Mouse (Mus musculus): ENCODE measurements around the gene Ubl3. TPM values are rescaled to one million over a fixed set of nuclear protein-coding genes. Genes with fewer than 3 reads are reported as not detected.

The Ubl3 gene
- polyA plus RNA-seq, 1 experiment, result 202 TPM

GRCm38 (mm10) chr5:148572676-148573075 lies 20.1 kb upstream of the Ubl3 start:
- no peak for DNase-seq
- H3K27me3 ChIP-seq (ENCODE audit: control insufficient read depth, insufficient read depth, low read length), result no peaks in the 10 kb centered on the region
- no peak overlapping the region for H3K4me3 ChIP-seq (replicated peaks; ENCODE audit: insufficient read depth, low read depth, low read length)
- no peak overlapping the region for H3K27ac ChIP-seq (ENCODE audit: insufficient read depth, low read length)
- H3K4me1 ChIP-seq (ENCODE audit: control insufficient read depth, insufficient read depth, low read length), result no peaks in the 10 kb centered on the region
- no peak for TF ChIP-seq POLR2A (IDR thresholded peaks at IDR 0.05; ENCODE audit: borderline replicate concordance, insufficient read depth, low read length)
- TF ChIP-seq CTCF (IDR thresholded peaks at IDR 0.05; ENCODE audit: borderline replicate concordance, insufficient read depth, low read depth, low read length), result no peak
- WGBS, result 66% methylated on average over 5 of the region's 5 CpGs

DNA sequence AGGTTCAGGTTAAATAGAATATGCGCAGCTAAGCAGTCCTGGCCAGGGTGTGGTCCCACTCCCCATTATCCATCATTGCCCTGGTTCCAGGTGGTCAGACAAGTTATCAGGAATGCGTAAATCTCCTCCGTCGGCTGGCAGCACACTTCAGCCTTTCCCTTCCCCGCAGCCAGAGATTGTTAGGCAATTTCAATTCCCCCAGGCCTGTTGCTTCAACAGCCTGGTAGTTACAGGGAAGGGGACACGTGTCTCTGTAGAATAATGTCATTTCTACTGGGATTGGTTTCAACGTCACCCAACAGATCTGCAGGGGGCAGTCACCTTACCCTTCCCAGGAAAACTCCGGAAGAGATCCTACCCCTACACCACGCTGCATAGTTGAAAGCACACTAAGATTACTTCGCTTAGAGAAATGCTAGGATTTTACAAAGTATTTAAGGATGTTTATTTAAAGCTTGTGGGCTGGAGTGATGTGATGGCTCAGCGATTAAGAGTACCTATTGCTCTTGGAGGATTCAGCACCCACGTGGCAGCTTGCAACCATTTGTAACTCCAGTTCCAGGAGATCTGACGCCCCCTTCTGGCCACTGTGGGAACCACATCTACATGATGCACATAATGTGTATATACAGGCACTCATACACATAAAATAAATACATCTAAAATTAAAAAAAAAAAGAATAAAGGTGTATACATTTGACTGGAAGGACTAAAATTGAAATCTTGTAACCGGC lies 18.1 kb upstream of the Ubl3 start:
- Histone ChIP-seq H3K27me3 (ENCODE audit: control insufficient read depth, insufficient read depth, low read length) (no peaks in the 10 kb centered on the region), H3K4me1 (ENCODE audit: control insufficient read depth, insufficient read depth, low read length) (no peaks in the 10 kb centered on the region), H3K27ac (ENCODE audit: insufficient read depth, low read length) (no peak overlapping the region), H3K4me3 (replicated peaks; ENCODE audit: insufficient read depth, low read depth, low read length) (no peak overlapping the region)
- TF ChIP-seq POLR2A (IDR thresholded peaks at IDR 0.05; ENCODE audit: borderline replicate concordance, insufficient read depth, low read length) (no peak), CTCF (IDR thresholded peaks at IDR 0.05; ENCODE audit: borderline replicate concordance, insufficient read depth, low read depth, low read length) (no peak)
- no peak for DNase-seq
- 89% methylated on average over 14 of the region's 14 CpGs for WGBS

GRCm38 (mm10) chr5:148569444-148569843 lies 16.9 kb upstream of the Ubl3 start:
- H3K27me3 ChIP-seq (ENCODE audit: control insufficient read depth, insufficient read depth, low read length), result no peaks in the 10 kb centered on the region
- TF ChIP-seq CTCF (IDR thresholded peaks at IDR 0.05; ENCODE audit: borderline replicate concordance, insufficient read depth, low read depth, low read length) (no peak), POLR2A (IDR thresholded peaks at IDR 0.05; ENCODE audit: borderline replicate concordance, insufficient read depth, low read length) (no peak)
- WGBS, result 63% methylated on average over 13 of the region's 13 CpGs
- no peak overlapping the region for H3K27ac ChIP-seq (ENCODE audit: insufficient read depth, low read length)
- DNase-seq, result no peak
- H3K4me1 ChIP-seq (ENCODE audit: control insufficient read depth, insufficient read depth, low read length), result no peaks in the 10 kb centered on the region
- H3K4me3 ChIP-seq (replicated peaks; ENCODE audit: insufficient read depth, low read depth, low read length), result no peak overlapping the region

DNA sequence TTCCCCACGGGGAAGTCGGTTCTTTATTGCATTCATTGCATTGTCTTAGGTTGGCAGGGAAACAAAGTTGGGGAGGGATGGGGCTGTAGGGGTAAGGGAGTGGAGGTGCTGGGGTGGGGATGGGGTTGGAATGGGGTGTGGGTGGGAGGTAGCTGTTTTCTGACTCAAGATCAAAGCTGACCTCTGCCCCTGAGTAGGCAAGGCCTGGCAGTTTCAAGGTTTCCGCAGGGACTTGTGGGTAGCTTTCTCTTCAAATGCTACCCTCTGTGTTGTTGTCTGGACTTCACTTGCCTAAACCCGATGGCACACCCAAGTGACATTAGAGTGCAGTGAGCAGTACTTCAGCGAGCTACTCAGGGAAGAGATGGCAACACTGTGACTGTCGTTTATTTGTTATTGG lies 13.0 kb upstream of the Ubl3 start:
- Histone ChIP-seq H3K27ac (ENCODE audit: insufficient read depth, low read length) (no peak overlapping the region), H3K4me1 (ENCODE audit: control insufficient read depth, insufficient read depth, low read length) (no peaks in the 10 kb centered on the region), H3K27me3 (ENCODE audit: control insufficient read depth, insufficient read depth, low read length) (no peaks in the 10 kb centered on the region), H3K4me3 (replicated peaks; ENCODE audit: insufficient read depth, low read depth, low read length) (no peak overlapping the region)
- 49% methylated on average over 6 of the region's 6 CpGs for WGBS
- no peak for DNase-seq
- TF ChIP-seq POLR2A (IDR thresholded peaks at IDR 0.05; ENCODE audit: borderline replicate concordance, insufficient read depth, low read length) (no peak), CTCF (IDR thresholded peaks at IDR 0.05; ENCODE audit: borderline replicate concordance, insufficient read depth, low read depth, low read length) (no peak)

GRCm38 (mm10) chr5:148564073-148564472 lies 11.5 kb upstream of the Ubl3 start:
- Histone ChIP-seq H3K27me3 (ENCODE audit: control insufficient read depth, insufficient read depth, low read length) (no peaks in the 10 kb centered on the region), H3K4me3 (replicated peaks; ENCODE audit: insufficient read depth, low read depth, low read length) (no peak overlapping the region), H3K27ac (ENCODE audit: insufficient read depth, low read length) (no peak overlapping the region), H3K4me1 (ENCODE audit: control insufficient read depth, insufficient read depth, low read length) (no peaks in the 10 kb centered on the region)
- TF ChIP-seq POLR2A (IDR thresholded peaks at IDR 0.05; ENCODE audit: borderline replicate concordance, insufficient read depth, low read length), result no peak
- no peak for TF ChIP-seq CTCF (IDR thresholded peaks at IDR 0.05; ENCODE audit: borderline replicate concordance, insufficient read depth, low read depth, low read length)
- 85% methylated on average over 3 of the region's 3 CpGs for WGBS
- DNase-seq, result no peak

DNA sequence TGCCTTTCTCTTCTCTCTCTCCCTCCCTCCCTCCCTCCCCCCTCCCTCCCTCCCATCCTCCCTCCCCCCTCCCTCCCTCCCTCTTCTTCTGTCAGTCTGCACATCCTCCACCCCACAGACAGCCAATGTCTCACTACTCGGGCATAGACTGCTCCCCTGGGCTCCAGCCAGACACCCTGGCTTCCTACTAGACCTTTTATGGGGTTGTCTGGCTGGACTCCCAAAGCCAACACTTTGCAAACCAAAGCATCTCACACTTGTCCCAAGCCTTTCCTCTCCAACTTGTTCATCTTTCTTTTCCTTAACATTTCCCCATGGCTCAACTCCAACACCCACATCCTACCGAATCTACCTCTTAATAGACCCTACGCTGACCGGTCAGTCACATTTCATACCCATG lies 10.7 kb upstream of the Ubl3 start:
- no peaks in the 10 kb centered on the region for H3K4me1 ChIP-seq (ENCODE audit: control insufficient read depth, insufficient read depth, low read length)
- no peak for DNase-seq
- no peak overlapping the region for H3K27ac ChIP-seq (ENCODE audit: insufficient read depth, low read length)
- no peaks in the 10 kb centered on the region for H3K27me3 ChIP-seq (ENCODE audit: control insufficient read depth, insufficient read depth, low read length)
- WGBS, result 64% methylated on average over 4 of the region's 4 CpGs
- no peak overlapping the region for H3K4me3 ChIP-seq (replicated peaks; ENCODE audit: insufficient read depth, low read depth, low read length)
- TF ChIP-seq CTCF (IDR thresholded peaks at IDR 0.05; ENCODE audit: borderline replicate concordance, insufficient read depth, low read depth, low read length), result no peak
- TF ChIP-seq POLR2A (IDR thresholded peaks at IDR 0.05; ENCODE audit: borderline replicate concordance, insufficient read depth, low read length), result no peak

DNA sequence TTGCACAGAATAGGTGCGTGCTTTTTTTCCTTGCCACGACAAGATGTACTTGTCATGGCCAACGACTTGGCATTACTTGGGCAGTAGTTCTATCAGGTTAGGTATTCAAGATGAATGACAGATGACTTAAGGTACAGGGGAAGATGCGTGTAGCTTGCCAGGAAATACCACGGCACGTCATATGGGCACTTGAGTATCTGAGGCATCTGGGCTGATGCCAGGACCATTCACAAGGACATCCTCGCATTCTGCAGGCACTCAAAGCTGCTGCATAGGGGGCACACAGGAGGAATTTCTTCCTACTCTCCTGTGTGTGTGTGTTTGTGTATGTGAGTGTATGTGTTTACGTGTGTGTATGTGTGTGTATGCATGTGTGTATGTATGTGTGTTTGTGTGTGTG lies 9.6 kb upstream of the Ubl3 start:
- no peak for DNase-seq
- 50% methylated on average over 8 of the region's 8 CpGs for WGBS
- H3K4me1 ChIP-seq (ENCODE audit: control insufficient read depth, insufficient read depth, low read length), result no peaks in the 10 kb centered on the region
- TF ChIP-seq POLR2A (IDR thresholded peaks at IDR 0.05; ENCODE audit: borderline replicate concordance, insufficient read depth, low read length), result no peak
- no peak for TF ChIP-seq CTCF (IDR thresholded peaks at IDR 0.05; ENCODE audit: borderline replicate concordance, insufficient read depth, low read depth, low read length)
- H3K27me3 ChIP-seq (ENCODE audit: control insufficient read depth, insufficient read depth, low read length), result no peaks in the 10 kb centered on the region
- H3K4me3 ChIP-seq (replicated peaks; ENCODE audit: insufficient read depth, low read depth, low read length), result no peak overlapping the region
- no peak overlapping the region for H3K27ac ChIP-seq (ENCODE audit: insufficient read depth, low read length)

GRCm38 (mm10) chr5:148559261-148559958 lies 6.8 kb upstream of the Ubl3 start:
- H3K4me3 ChIP-seq (replicated peaks; ENCODE audit: insufficient read depth, low read depth, low read length), result no peak overlapping the region
- WGBS, result 41% methylated on average over 15 of the region's 15 CpGs
- no peak for TF ChIP-seq CTCF (IDR thresholded peaks at IDR 0.05; ENCODE audit: borderline replicate concordance, insufficient read depth, low read depth, low read length)
- no peak for TF ChIP-seq POLR2A (IDR thresholded peaks at IDR 0.05; ENCODE audit: borderline replicate concordance, insufficient read depth, low read length)
- no peak overlapping the region for H3K27ac ChIP-seq (ENCODE audit: insufficient read depth, low read length)
- no peak for DNase-seq
- no peaks in the 10 kb centered on the region for H3K4me1 ChIP-seq (ENCODE audit: control insufficient read depth, insufficient read depth, low read length)
- no peaks in the 10 kb centered on the region for H3K27me3 ChIP-seq (ENCODE audit: control insufficient read depth, insufficient read depth, low read length)

All from cerebellum, adult 2 months (tissue).